Mouse (Mus musculus): Measurements from ENCODE around the gene Srcin1.

Gene Srcin1

GRCm38 (mm10) chr11:97463991-97464390, 112.0 kb downstream of the Srcin1 start:
- no peak for DNase-seq (ENCODE audit: low spot score)

GRCm38 (mm10) chr11:97463166-97463565, 112.8 kb downstream of the Srcin1 start:
- DNase-seq (ENCODE audit: low spot score), result no peak

GRCm38 (mm10) chr11:97462538-97462937, 113.4 kb downstream of the Srcin1 start:
- DNase-seq (ENCODE audit: low spot score), result no peak

GRCm38 (mm10) chr11:97461307-97461820, 114.6 kb downstream of the Srcin1 start:
- no peak for DNase-seq (ENCODE audit: low spot score)

Data from urinary bladder, postnatal 25 days (tissue).